Mouse (Mus musculus) heart, postnatal 0 days (tissue): ENCODE data around the gene Btbd17.

ENCODE experiments used
- CTCF ChIP-seq: IDR thresholded peaks from 2 replicates; pipeline ENCODE4 v1.5.1; 2016; ENCODE audit warnings: antibody characterized with exemption, control low read depth, low read depth
- EP300 ChIP-seq: IDR thresholded peaks from 2 replicates; pipeline ENCODE4 v1.6.1; 2016; ENCODE audit warnings: antibody characterized with exemption, low read depth

- TF ChIP-seq CTCF (no peak), EP300 (no peak)
Observed at GRCm38 (mm10) chr11:114802540-114803267, 7.0 kb upstream of the Btbd17 start.
